ENCODE assay signal across 20 mouse cellular contexts in genomic region chr6:29044029-29044428, GRCm38 (mm10). TPM values are rescaled to one million over a fixed set of nuclear protein-coding genes. Genes with fewer than 3 reads are reported as not detected.
"Had no signal": no experiment of that assay in that cellular context is flagged by ENCODE, and none has a peak within 500 bp of the region (broad histone marks: within the 10 kb centered on the region; RNA-seq: fewer than 3 reads in every experiment).

No protein-coding gene starts in this region.

- DNase-seq: liver; liver, embryonic 13.5 days; liver, postnatal 0 days; lung, postnatal 14 days; right cerebral cortex, adult 18-20 months; right cerebral cortex, postnatal 25 days; thymus, postnatal 4 days had no signal

- H3K27me3 ChIP-seq: intestine, embryonic 15.5 days; liver, embryonic 13.5 days; lung, embryonic 15.5 days; midbrain, embryonic 13.5 days had no signal

- H3K9ac ChIP-seq: intestine, embryonic 15.5 days; liver, embryonic 13.5 days; liver, postnatal 0 days; lung, embryonic 15.5 days; midbrain, embryonic 13.5 days had no signal

- H3K4me1 ChIP-seq: intestine, embryonic 15.5 days; liver, embryonic 13.5 days; lung, embryonic 15.5 days; midbrain, embryonic 13.5 days had no signal

- H3K4me3 ChIP-seq: intestine, embryonic 15.5 days; left cerebral cortex, adult 2 months; liver, embryonic 13.5 days; lung, embryonic 15.5 days; megakaryocyte, embryonic 14.5 days; midbrain, embryonic 13.5 days had no signal

- ATAC-seq: intestine, embryonic 15.5 days; liver, postnatal 0 days; midbrain, embryonic 13.5 days had no signal

- H3K4me2 ChIP-seq: intestine, embryonic 15.5 days; liver, embryonic 13.5 days; lung, embryonic 15.5 days; midbrain, embryonic 13.5 days had no signal

- H3K27ac ChIP-seq: intestine, embryonic 15.5 days; kidney, postnatal 0 days; left cerebral cortex, adult 2 months; liver, embryonic 13.5 days; lung, embryonic 15.5 days; macrophage; midbrain, embryonic 13.5 days had no signal

- H3K9me3 ChIP-seq: intestine, embryonic 15.5 days; liver, embryonic 13.5 days; lung, embryonic 15.5 days; midbrain, embryonic 13.5 days had no signal

- H3K36me3 ChIP-seq: intestine, embryonic 15.5 days; liver, embryonic 13.5 days; lung, embryonic 15.5 days; midbrain, embryonic 13.5 days had no signal

RNA-seq across cellular contexts. Expression of gene Lep, which starts 16.0 kb away (rescaled TPM):
- total RNA-seq: layer of hippocampus, postnatal 25 days; left cerebral cortex, adult 2 months; left cerebral cortex, postnatal 14 days; midbrain, postnatal 0 days had no signal
- polyA plus RNA-seq: intestine, embryonic 15.5 days; kidney, postnatal 0 days; limb, embryonic 11.5 days; liver, embryonic 13.5 days; liver, postnatal 0 days; lung, embryonic 15.5 days; macrophage; midbrain, embryonic 13.5 days; midbrain, postnatal 0 days; small intestine, adult 2 months; stomach, embryonic 16.5 days had no signal
